Mouse (Mus musculus): ENCODE data around the gene Tle1. TPM values are rescaled to one million over a fixed set of nuclear protein-coding genes. Genes with fewer than 3 reads are reported as not detected.

Gene Tle1
- polyA plus RNA-seq (2015; fragmentation: Nextera tagmentation; extraction: Ambion mirVana): 39.2 and 45.9 TPM in 2 replicates

DNA sequence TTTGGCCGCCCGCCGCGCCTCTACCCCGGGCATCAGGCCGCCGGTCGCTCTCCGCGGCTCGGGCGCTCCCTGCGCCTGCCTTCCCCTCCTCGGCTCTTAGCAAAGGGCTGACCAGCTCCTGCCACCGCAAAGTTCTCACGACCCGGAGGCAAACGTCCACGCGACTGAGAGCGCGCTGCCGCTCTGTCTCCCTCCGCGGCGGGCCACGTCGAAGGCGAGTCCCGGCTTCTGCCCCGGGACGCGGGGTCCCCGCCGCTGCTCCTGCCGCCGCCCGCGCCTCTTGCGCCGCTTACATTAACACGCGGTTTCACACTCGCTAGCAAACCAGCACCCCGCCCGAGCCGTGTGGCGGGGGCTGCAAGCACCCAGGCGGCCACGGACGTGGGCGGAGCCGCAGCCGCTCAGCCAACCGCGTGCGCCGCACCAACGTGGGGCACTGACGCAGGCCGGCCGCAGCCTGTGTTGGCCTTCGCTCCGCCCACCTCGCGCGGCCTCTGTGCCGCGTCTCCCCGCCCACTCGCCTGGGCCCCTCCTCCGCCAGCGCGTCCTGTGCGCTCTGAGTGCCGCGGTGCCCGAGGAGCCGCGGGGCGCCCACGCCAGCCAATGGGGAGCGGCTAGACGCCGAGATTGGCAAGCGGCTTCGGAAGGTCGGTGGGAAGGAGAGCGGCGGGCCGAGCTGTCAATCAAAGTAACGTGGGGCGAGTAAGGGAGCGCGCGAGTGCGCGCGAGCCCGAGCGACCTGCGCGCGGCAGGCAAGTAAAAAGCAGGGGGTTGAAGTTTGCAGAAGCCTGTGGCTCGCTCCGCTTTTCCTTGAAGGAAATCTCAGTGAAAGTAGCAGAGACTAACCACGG, at the start of gene Tle1:
Gene Tle1 (minus strand): TSS at position 361 of the 851 bp plus-strand sequence.
- Histone ChIP-seq H3K4me1 (replicated peaks) (peaks cover 51% of the 10 kb centered on the region), H3K4me3 (replicated peaks) (peak within 1 kb of the TSS; percentile 73), H3K9ac (replicated peaks) (peak within 1 kb of the TSS; percentile 94), H3K4me2 (replicated peaks) (peak within 1 kb of the TSS; percentile 76), H3K36me3 (no peaks in the 10 kb centered on the region), H3K9me3 (no peaks in the 10 kb centered on the region), H3K27ac (peak within 1 kb of the TSS; percentile 93), H3K27me3 (peaks cover 15% of the 10 kb centered on the region)
- WGBS: under 1% methylated on average over 107 of the region's 107 CpGs
- peak; percentile 97 for ATAC-seq

DNA sequence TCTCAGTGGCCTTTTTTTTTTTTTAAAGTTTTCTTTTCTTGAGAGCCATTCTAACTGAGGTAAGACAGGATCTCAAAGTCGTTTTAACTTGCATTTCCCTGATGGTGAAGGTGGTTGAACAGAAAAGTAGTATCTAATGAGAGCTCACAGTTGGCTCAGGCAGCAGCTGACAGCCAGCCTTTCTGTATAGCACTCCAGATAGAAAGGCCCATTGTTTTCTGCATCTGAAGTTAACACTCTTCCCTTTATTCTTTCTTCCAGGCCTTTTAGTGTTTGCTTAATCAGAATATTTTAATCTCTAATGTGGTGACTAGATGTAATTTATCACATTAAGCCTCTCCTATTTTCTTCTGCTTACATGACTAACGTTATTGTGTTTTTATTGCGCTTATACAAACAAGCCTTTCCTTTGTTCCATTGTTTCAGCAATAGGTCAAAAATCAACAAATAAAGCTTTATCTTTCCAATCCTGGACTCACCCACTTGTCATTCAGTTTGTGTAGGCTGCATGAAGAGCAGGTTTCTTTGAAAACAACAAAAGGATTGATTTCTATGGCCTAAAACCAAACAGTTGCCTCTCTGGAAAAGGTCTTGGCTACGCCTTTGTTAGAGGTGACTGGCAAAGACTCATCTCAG, 33.0 kb upstream of the Tle1 start:
- H3K4me1 ChIP-seq (replicated peaks): peaks cover 7% of the 10 kb centered on the region; the same call in 1 of the 2 replicates
- no peak overlapping the region for H3K4me2 ChIP-seq (replicated peaks)
- H3K27ac ChIP-seq: no peak overlapping the region
- no peak overlapping the region for H3K9ac ChIP-seq (replicated peaks)
- ATAC-seq: no peak
- peaks cover 11% of the 10 kb centered on the region; the same call in 1 of the 2 replicates for H3K27me3 ChIP-seq
- H3K36me3 ChIP-seq: no peaks in the 10 kb centered on the region
- WGBS: 5% methylated on average over 4 of the region's 4 CpGs
- no peaks in the 10 kb centered on the region for H3K9me3 ChIP-seq
- H3K4me3 ChIP-seq (replicated peaks): no peak overlapping the region

DNA sequence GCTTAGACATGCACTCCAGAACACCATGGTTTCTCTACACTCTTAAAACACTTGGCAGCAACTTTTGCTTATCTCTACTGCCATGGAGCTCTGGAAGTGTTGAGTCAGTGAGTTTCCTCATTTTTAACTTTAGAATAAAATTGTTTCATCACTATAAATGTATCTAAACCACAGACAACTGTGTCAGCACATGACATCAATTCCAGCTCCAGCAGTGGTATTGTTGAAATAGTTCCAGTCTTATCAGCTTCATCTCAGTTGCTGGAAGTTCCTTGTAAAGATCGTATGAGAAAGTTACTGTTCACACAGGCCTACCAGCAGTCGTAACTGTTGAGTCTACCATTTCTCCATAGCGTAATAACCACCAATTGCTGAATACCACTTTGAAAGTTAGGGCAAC, 31.5 kb upstream of the Tle1 start:
- Histone ChIP-seq H3K27me3 (peaks cover 11% of the 10 kb centered on the region; the same call in 1 of the 2 replicates), H3K4me3 (replicated peaks) (no peak overlapping the region), H3K36me3 (no peaks in the 10 kb centered on the region), H3K9ac (replicated peaks) (no peak overlapping the region), H3K27ac (no peak overlapping the region), H3K4me1 (replicated peaks) (peaks cover 7% of the 10 kb centered on the region; the same call in 1 of the 2 replicates), H3K9me3 (no peaks in the 10 kb centered on the region), H3K4me2 (replicated peaks) (no peak overlapping the region)
- 89% methylated on average over 3 of the region's 3 CpGs for WGBS
- no peak for ATAC-seq

DNA sequence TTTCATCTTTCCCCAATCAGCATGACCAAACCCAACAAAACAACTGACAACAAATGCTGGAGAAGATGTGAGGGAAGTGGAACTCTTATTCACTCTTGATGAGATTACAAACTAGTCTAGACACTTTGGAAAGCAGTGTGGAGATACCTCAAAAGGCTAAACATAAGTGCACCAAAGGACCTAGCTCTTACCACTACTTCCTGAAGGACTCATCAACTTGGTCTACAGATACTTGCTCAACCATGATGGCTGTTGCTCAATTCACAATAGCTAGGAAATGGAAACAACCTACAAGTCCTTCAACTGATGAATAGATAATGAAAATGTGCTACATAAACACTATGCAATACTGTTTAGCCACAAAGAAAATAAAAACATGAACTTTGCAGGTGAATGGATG, 30.1 kb upstream of the Tle1 start:
- Histone ChIP-seq H3K27ac (no peak overlapping the region), H3K36me3 (no peaks in the 10 kb centered on the region), H3K9ac (replicated peaks) (no peak overlapping the region), H3K27me3 (peaks cover 5% of the 10 kb centered on the region; the same call in 1 of the 2 replicates), H3K4me2 (replicated peaks) (no peak overlapping the region), H3K9me3 (no peaks in the 10 kb centered on the region), H3K4me1 (replicated peaks) (peaks cover 7% of the 10 kb centered on the region; the same call in 1 of the 2 replicates), H3K4me3 (replicated peaks) (no peak overlapping the region)
- ATAC-seq: no peak

DNA sequence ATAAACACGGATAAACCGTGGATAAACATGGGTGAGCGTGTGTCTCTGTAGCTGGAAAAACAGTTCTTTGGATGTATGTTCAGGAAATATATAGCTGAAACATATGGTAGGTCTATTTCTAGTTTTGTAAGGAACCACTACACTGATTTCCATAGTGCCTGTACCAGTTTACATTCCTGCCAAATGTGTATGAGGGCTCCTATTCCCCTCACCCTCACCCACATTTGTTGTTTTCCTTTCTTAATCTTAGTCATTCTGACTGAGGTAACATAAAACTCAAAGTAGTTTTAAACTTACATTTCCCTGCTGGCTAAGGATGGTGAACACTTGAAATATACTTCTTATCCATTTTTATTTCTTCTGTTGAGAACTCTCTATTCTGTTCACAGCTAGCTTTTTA, 20.9 kb upstream of the Tle1 start:
- no peaks in the 10 kb centered on the region for H3K27me3 ChIP-seq
- H3K4me3 ChIP-seq (replicated peaks): no peak overlapping the region
- no peaks in the 10 kb centered on the region for H3K9me3 ChIP-seq
- H3K9ac ChIP-seq (replicated peaks): no peak overlapping the region
- no peak overlapping the region for H3K27ac ChIP-seq
- no peak for ATAC-seq
- H3K4me2 ChIP-seq (replicated peaks): no peak overlapping the region
- 87% methylated on average over 3 of the region's 3 CpGs for WGBS
- no peaks in the 10 kb centered on the region for H3K4me1 ChIP-seq (replicated peaks)
- no peaks in the 10 kb centered on the region for H3K36me3 ChIP-seq

DNA sequence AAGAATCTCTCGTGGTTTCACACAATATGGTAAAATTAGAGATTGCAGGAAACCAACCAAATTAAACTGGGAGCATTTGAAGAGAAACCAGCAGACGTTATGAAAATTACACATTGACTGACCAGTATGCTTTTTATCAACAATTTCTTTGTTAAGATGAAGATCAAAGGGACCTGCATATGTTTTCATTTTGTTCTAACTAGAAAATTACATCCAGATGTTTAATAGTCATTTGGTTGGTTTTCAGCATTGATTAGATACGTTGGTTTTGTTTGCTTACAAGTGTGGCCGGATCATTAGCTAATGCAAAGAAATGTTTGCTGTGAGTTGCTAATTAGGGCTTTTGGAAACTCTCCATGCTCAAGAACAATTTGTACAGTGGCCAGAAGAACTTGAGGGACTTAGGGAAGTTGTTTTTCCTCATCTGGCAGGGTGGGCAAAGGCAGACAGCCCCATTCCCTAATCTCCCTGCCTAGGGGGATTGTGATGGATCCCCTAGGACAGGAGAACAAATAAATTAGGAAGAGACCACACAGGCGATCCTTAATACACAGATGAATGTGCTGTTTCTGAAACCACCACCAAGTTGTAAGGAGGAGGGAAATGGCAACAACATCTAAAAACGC, 3.8 kb upstream of the Tle1 start:
- H3K4me1 ChIP-seq (replicated peaks): peaks cover 29% of the 10 kb centered on the region
- peaks cover 35% of the 10 kb centered on the region for H3K27me3 ChIP-seq
- peak overlapping the region; percentile 32 for H3K4me2 ChIP-seq (replicated peaks)
- WGBS: 22% methylated on average over 6 of the region's 6 CpGs
- peak overlapping the region; percentile 13; the same call in 1 of the 2 replicates for H3K4me3 ChIP-seq (replicated peaks)
- ATAC-seq: no peak
- no peaks in the 10 kb centered on the region for H3K36me3 ChIP-seq
- H3K9ac ChIP-seq (replicated peaks): no peak overlapping the region
- H3K9me3 ChIP-seq: no peaks in the 10 kb centered on the region
- H3K27ac ChIP-seq: no peak overlapping the region

DNA sequence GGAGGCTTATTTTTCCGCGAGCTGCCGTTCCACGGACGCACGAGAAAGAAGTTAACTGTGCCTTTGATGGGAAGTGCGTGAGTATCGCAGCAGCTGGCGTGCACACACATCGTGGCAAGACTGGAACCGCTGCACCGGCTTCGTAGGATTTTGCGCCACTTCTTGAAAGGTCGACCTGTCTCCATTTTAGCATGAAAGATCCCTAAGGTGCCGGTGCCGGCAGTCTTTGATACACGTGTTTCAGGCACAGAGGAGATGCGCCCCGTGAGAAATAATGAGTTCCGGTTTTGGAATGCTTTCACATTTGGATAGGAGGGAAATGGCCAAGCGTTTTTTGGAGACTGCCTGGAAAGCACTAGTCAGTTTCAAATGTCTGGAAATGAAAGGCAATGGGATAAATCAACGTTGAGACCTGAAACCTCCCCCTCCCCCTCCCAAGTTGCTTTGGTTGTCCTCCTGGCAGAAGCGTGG, 837 bp upstream of the Tle1 start:
- Histone ChIP-seq H3K27me3 (peaks cover 21% of the 10 kb centered on the region), H3K4me2 (replicated peaks) (peak overlapping the region; percentile 76), H3K4me1 (replicated peaks) (peaks cover 47% of the 10 kb centered on the region), H3K4me3 (replicated peaks) (peak overlapping the region; percentile 73), H3K9me3 (no peaks in the 10 kb centered on the region), H3K36me3 (no peaks in the 10 kb centered on the region), H3K9ac (replicated peaks) (peak overlapping the region; percentile 53; the same call in 1 of the 2 replicates), H3K27ac (peak overlapping the region; percentile 69)
- no peak for ATAC-seq
- under 1% methylated on average over 24 of the region's 24 CpGs for WGBS

DNA sequence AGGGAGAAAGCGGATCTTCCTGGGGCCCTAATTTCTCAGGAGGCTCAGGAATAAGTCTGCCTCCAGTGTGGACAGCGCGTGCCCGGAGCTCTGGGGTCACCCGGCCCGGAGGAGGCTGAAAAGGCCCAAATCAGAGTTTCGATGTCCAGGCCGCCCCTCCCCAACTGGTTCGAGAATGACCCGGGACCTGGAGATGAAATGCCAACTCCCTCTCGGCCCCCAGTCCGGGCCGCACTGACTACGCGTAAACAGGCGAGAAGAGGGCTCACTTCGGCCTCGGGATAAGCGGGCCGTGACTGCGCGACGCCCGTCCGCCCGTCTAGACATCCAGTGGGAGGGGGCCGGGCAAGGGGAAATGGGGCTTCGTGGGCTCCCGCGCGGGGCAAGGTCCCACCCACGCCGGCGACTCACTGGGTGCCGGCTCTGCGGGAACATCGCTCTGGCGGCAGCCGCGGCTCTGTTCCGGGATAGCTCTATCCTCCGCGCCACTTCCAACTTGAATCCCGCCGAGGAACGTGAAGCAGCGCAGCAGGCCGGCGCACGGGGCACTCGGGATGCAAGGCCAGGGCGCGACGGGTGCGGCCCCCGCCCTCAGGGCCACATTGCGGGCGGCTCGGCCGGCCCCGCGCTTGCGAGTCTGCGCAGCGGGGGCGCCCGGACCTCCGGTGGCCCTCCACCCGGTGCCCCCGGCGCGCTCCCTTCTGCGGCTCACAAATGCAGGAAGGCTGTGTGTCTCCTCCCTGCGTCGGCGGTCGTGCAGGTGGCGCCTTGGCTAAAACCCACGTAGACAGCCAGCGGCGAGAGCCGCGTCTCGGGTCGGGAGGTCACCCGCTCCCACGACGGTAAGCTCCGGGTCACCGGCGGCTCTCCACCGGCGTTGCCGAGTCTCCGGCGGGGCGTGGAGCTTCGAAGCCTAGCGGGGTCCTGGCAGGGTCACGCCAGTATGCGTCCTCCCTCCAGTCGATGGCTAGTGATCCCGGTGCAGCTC, 854 bp downstream of the Tle1 start:
- Histone ChIP-seq H3K27me3 (peaks cover 8% of the 10 kb centered on the region), H3K36me3 (no peaks in the 10 kb centered on the region), H3K4me3 (replicated peaks) (peak overlapping the region; percentile 73), H3K9ac (replicated peaks) (peak overlapping the region; percentile 94), H3K27ac (peak overlapping the region; percentile 93), H3K4me1 (replicated peaks) (peaks cover 53% of the 10 kb centered on the region), H3K9me3 (no peaks in the 10 kb centered on the region), H3K4me2 (replicated peaks) (peak overlapping the region; percentile 76)
- ATAC-seq: peak; percentile 1; the same call in 1 of the 2 replicates
- under 1% methylated on average over 102 of the region's 103 CpGs for WGBS

DNA sequence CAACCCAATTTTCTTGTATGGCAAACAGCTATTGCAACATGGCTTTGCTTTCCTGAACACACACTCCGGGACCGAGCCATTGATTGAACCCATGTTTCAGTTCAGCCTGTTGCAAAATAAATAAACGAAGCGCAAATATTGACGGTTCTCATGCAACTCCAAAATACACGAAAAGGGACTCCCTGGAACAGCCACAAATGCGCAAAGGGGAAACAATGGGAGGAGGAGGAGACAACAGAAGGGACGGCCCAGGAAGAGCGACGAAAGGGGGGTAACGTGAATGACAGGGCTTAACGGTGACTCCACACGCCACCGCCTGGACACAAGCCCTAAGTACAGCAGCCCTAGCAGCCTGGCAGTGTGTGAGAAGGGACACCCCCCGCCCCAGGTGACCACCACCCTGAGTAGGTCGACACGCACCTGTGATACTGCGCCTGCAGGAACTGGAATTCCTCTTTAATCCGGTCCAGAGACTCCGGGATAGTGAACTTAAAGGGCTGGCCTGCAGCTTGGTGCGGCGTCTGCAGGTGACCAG, 1.8 kb downstream of the Tle1 start:
- 0 out of 2 replicates have a peak, but pooled peaks cover 5% of the 10 kb centered on the region for H3K36me3 ChIP-seq
- peak overlapping the region; percentile 94 for H3K9ac ChIP-seq (replicated peaks)
- peaks cover 7% of the 10 kb centered on the region for H3K27me3 ChIP-seq
- peaks cover 53% of the 10 kb centered on the region for H3K4me1 ChIP-seq (replicated peaks)
- no peaks in the 10 kb centered on the region for H3K9me3 ChIP-seq
- peak overlapping the region; percentile 93 for H3K27ac ChIP-seq
- H3K4me3 ChIP-seq (replicated peaks): peak overlapping the region; percentile 73
- WGBS: under 1% methylated on average over 22 of the region's 22 CpGs
- peak overlapping the region; percentile 76 for H3K4me2 ChIP-seq (replicated peaks)
- peak; percentile 41 for ATAC-seq

GRCm38 (mm10) chr4:72197888-72198605, 2.7 kb downstream of the Tle1 start:
- peak overlapping the region; percentile 5 for H3K27ac ChIP-seq
- peak overlapping the region; percentile 73 for H3K4me3 ChIP-seq (replicated peaks)
- 0 out of 2 replicates have a peak, but pooled peaks cover 5% of the 10 kb centered on the region for H3K36me3 ChIP-seq
- H3K27me3 ChIP-seq: peaks cover 5% of the 10 kb centered on the region
- no peaks in the 10 kb centered on the region for H3K9me3 ChIP-seq
- 15% methylated on average over 7 of the region's 7 CpGs for whole genome bisulfite sequencing
- H3K4me1 ChIP-seq (replicated peaks): peaks cover 59% of the 10 kb centered on the region
- peak overlapping the region; percentile 76 for H3K4me2 ChIP-seq (replicated peaks)
- peak overlapping the region; percentile 94 for H3K9ac ChIP-seq (replicated peaks)
- ATAC-seq: no peak
